Mouse (Mus musculus) CH12.LX (cell line): Measurements from ENCODE around the gene Glp1r. TPM values are rescaled to one million over a fixed set of nuclear protein-coding genes. Genes with fewer than 3 reads are reported as not detected.

ENCODE experiments used
- DNase-seq: peaks from one replicate; pipeline ENCODE4 v3.0.0-alpha.2; 2013; ENCODE audit errors: extremely low read depth
- H3K27ac ChIP-seq: 2 replicates; pipeline ENCODE4 v1.5.1; 2012; ENCODE audit warnings: low read depth, mild to moderate bottlenecking, control low read depth, moderate library complexity; ENCODE audit not compliant: insufficient read depth
- H3K27me3 ChIP-seq: replicated peaks from 2 replicates; pipeline ENCODE3; 2012; ENCODE audit warnings: inconsistent platforms
- H3K36me3 ChIP-seq, 2 experiments: replicated peaks in 1 of 2; 2 replicates each; pipeline versions ENCODE3 to v1.6.1; 2012; ENCODE audit warnings: inconsistent platforms in 1 of 2, low read length in 1 of 2, mild to moderate bottlenecking in 1 of 2, mixed read lengths in 1 of 2, moderate library complexity in 1 of 2; ENCODE audit not compliant: control insufficient read depth in 1 of 2, insufficient read depth in 1 of 2
- H3K4me1 ChIP-seq, 2 experiments: 2 replicates each; pipeline ENCODE4 v1.6.1; 2012; ENCODE audit warnings: inconsistent platforms in 1 of 2, moderate library complexity in 1 of 2; ENCODE audit not compliant: insufficient read depth in 2 of 2, control insufficient read depth in 1 of 2
- H3K4me2 ChIP-seq: 2 replicates; pipeline ENCODE4 v1.6.1; 2012; ENCODE audit warnings: low read depth, mild to moderate bottlenecking, control low read depth; ENCODE audit not compliant: poor library complexity, insufficient read depth, severe bottlenecking
- H3K4me3 ChIP-seq, 3 experiments: fragments of 150-350 bp in 1 of 3; sonication (generic) in 1 of 3; replicated peaks in 1 of 3; 2 replicates each; pipeline versions ENCODE3 to v1.5.1; 2011 to 2012; ENCODE audit warnings: low read depth in 2 of 3, low read length in 2 of 3, mild to moderate bottlenecking in 2 of 3, moderate library complexity in 2 of 3, control low read depth in 1 of 3, improper control_type of control experiment in 1 of 3, inconsistent platforms in 1 of 3, mixed read lengths in 1 of 3; ENCODE audit not compliant: poor library complexity in 1 of 3
- H3K79me2 ChIP-seq: replicated peaks from 2 replicates; pipeline ENCODE4 v1.6.1; 2012; ENCODE audit warnings: mild to moderate bottlenecking, moderate library complexity; ENCODE audit not compliant: control insufficient read depth, poor library complexity, insufficient read depth, severe bottlenecking; ENCODE audit errors: extremely low read depth
- H3K9ac ChIP-seq: 2 replicates; pipeline ENCODE4 v1.6.1; 2012; ENCODE audit warnings: low read depth, mild to moderate bottlenecking, control low read depth, moderate library complexity; ENCODE audit not compliant: insufficient read depth
- H3K9me3 ChIP-seq: replicated peaks from 2 replicates; pipeline ENCODE3; 2012; ENCODE audit warnings: low read length, inconsistent platforms, mixed read lengths
- BHLHE40 ChIP-seq: IDR thresholded peaks from 2 replicates; pipeline ENCODE4 v1.6.1; 2011; ENCODE audit warnings: mild to moderate bottlenecking, low read depth, low read length, improper control_type of control experiment
- CTCF ChIP-seq, 2 experiments: IDR thresholded peaks in 1 of 2; conservative IDR thresholded peaks in 1 of 2; 2 replicates each; pipeline ENCODE4 v1.5.1; 2011 to 2012; ENCODE audit warnings: low read depth in 2 of 2, low read length in 2 of 2, improper control_type of control experiment in 1 of 2, inconsistent platforms in 1 of 2, mild to moderate bottlenecking in 1 of 2, moderate library complexity in 1 of 2
- E2F4 ChIP-seq: IDR thresholded peaks from 2 replicates; pipeline ENCODE4 v1.6.1; 2011; ENCODE audit warnings: low read depth, low read length, improper control_type of control experiment; ENCODE audit not compliant: insufficient replicate concordance
- ETS1 ChIP-seq: conservative IDR thresholded peaks from 2 replicates; pipeline ENCODE4 v1.6.1; 2012; ENCODE audit warnings: low read depth, mild to moderate bottlenecking, inconsistent platforms, low read length, improper control_type of control experiment, moderate library complexity
- HCFC1 ChIP-seq: IDR thresholded peaks from 2 replicates; pipeline ENCODE4 v1.6.1; 2012; ENCODE audit warnings: low read depth, mild to moderate bottlenecking, inconsistent platforms, low read length, improper control_type of control experiment
- IRF4 ChIP-seq: IDR thresholded peaks from 2 replicates; pipeline ENCODE4 v1.6.1; 2014; ENCODE audit warnings: low read depth, mild to moderate bottlenecking, inconsistent platforms, low read length, improper control_type of control experiment
- JUN ChIP-seq: IDR thresholded peaks from 2 replicates; pipeline ENCODE4 v1.6.1; 2011; ENCODE audit warnings: low read depth, mild to moderate bottlenecking, low read length, improper control_type of control experiment, moderate library complexity; ENCODE audit not compliant: insufficient read depth
- JUND ChIP-seq: conservative IDR thresholded peaks from 2 replicates; pipeline ENCODE4 v1.6.1; 2011; ENCODE audit warnings: low read depth, low read length, improper control_type of control experiment
- MAFK ChIP-seq: IDR thresholded peaks from 2 replicates; pipeline ENCODE4 v1.6.1; 2011; ENCODE audit warnings: low read length, improper control_type of control experiment; ENCODE audit not compliant: insufficient replicate concordance
- MEF2A ChIP-seq: IDR thresholded peaks from 2 replicates; pipeline ENCODE4 v1.6.1; 2014; ENCODE audit warnings: low read depth, mild to moderate bottlenecking, inconsistent platforms, low read length, improper control_type of control experiment, borderline replicate concordance
- RAD21 ChIP-seq: IDR thresholded peaks from 2 replicates; pipeline ENCODE4 v1.6.1; 2011; ENCODE audit warnings: low read depth, mild to moderate bottlenecking, low read length, improper control_type of control experiment, moderate library complexity
- RCOR1 ChIP-seq: conservative IDR thresholded peaks from 2 replicates; pipeline ENCODE4 v1.6.1; 2012; ENCODE audit warnings: low read depth, mild to moderate bottlenecking, inconsistent platforms, low read length, improper control_type of control experiment
- SIN3A ChIP-seq: IDR thresholded peaks from 2 replicates; pipeline ENCODE4 v1.6.1; 2012; ENCODE audit warnings: low read length, improper control_type of control experiment, inconsistent platforms
- SMC3 ChIP-seq: IDR thresholded peaks from 2 replicates; pipeline ENCODE4 v1.6.1; 2011; ENCODE audit warnings: low read depth, low read length, improper control_type of control experiment
- TCF12 ChIP-seq: IDR thresholded peaks from 2 replicates; pipeline ENCODE4 v1.6.1; 2014; ENCODE audit warnings: low read depth, mild to moderate bottlenecking, inconsistent platforms, low read length, improper control_type of control experiment
- ZMIZ1 ChIP-seq: IDR thresholded peaks from 2 replicates; pipeline ENCODE4 v1.6.1; 2012; ENCODE audit warnings: low read depth, mild to moderate bottlenecking, inconsistent platforms, low read length, improper control_type of control experiment
- ZNF384 ChIP-seq: IDR thresholded peaks from 2 replicates; pipeline ENCODE4 v1.6.1; 2012; ENCODE audit warnings: low read depth, low read length, improper control_type of control experiment, inconsistent platforms
- dilution Hi-C: fragments of 300-500 bp; cut with MboI; formaldehyde crosslinking; loops from 2 replicates; pipeline ENCODE4 v1.14.3; 2020; ENCODE audit warnings: low sequenced_read_pairs; ENCODE audit not compliant: extremely low pct_unique_long_range_greater_than_20kb, extremely low pct_ligation_motif_present
- in situ Hi-C: fragments of 300-500 bp; cut with MboI; formaldehyde crosslinking; loops from 3 replicates; pipeline ENCODE4 v1.14.3; 2019; ENCODE audit warnings: low sequenced_read_pairs, low pct_ligation_motif_present, low pct_unique_long_range_greater_than_20kb, mixed read lengths
- polyA plus RNA-seq: library from polyadenylated mRNA; unstranded; fragments of >175 nt; gene quantifications from 2 replicates; pipeline ENCODE4 v1.2.1, GENCODE M21; 2012; ENCODE audit warnings: low read depth; ENCODE audit not compliant: insufficient read length
- total RNA-seq, 2 experiments: library from RNA; depleted of rRNA; stranded (reverse); fragments of 300-350 nt in 1 of 2; fragments of >200 nt in 1 of 2; gene quantifications; 2 replicates each; pipeline ENCODE4 v1.2.3; 2012 to 2014

The Glp1r gene
- total and polyA plus RNA-seq, 3 experiments = 0.04 TPM; not detected in 2

GRCm38 (mm10) chr17:30877456-30877855 lies 24.2 kb upstream of the Glp1r start:
- Histone ChIP-seq H3K9ac (no peak overlapping the region), H3K4me2 (no peak overlapping the region), H3K9me3 (peaks cover 15% of the 10 kb centered on the region), H3K27ac (no peak overlapping the region), H3K4me1 (no peaks in the 10 kb centered on the region), H3K36me3 (no peaks in the 10 kb centered on the region), H3K4me3 (no peak overlapping the region), H3K79me2 (no peaks in the 10 kb centered on the region), H3K27me3 (no peaks in the 10 kb centered on the region)
- no peak for TF ChIP-seq JUN
- TF ChIP-seq SIN3A = no peak
- no peak for TF ChIP-seq MAFK
- TF ChIP-seq RAD21 = no peak
- dilution Hi-C loops = no loop called here
- DNase-seq = no peak
- in situ Hi-C loops = no loop called here

- Histone ChIP-seq H3K36me3 (no peaks in the 10 kb centered on the region), H3K9me3 (peaks cover 15% of the 10 kb centered on the region), H3K9ac (no peak overlapping the region), H3K27ac (no peak overlapping the region), H3K79me2 (no peaks in the 10 kb centered on the region), H3K4me1 (no peaks in the 10 kb centered on the region), H3K27me3 (peaks cover 5% of the 10 kb centered on the region), H3K4me3 (no peak overlapping the region), H3K4me2 (no peak overlapping the region)
- TF ChIP-seq E2F4 (no peak), RCOR1 (no peak), CTCF (conservative IDR thresholded peaks at IDR 0.05 in 1 of 2, IDR thresholded peaks at IDR 0.05 in 1 of 2; ENCODE audit: low read depth in 2 of 2, low read length in 2 of 2) (no peak), ZMIZ1 (no peak), HCFC1 (no peak), JUND (no peak), JUN (no peak), ETS1 (no peak), BHLHE40 (no peak), SMC3 (no peak), TCF12 (no peak), MEF2A (no peak), ZNF384 (no peak), IRF4 (no peak)
- in situ Hi-C loops = no loop called here
- no peak for DNase-seq
- dilution Hi-C loops = no loop called here
These were observed 23.0 kb upstream of the Glp1r start for GRCm38 (mm10) chr17:30878626-30879025.
